Comparison of ENCODE assay signal across 14 mouse cellular contexts in genomic region chr12:105898580-105899293, GRCm38 (mm10).
A peak's percentile ranks its signal among the peaks of the same experiment; 100 is the strongest.
DNase-seq lines count a peak whose midpoint lies in the region; ATAC-seq lines count a peak whose summit lies in the region.
"Had no signal": no experiment of that assay in that cellular context is flagged by ENCODE, and none has a peak within 500 bp of the region (broad histone marks: within the 10 kb centered on the region; RNA-seq: fewer than 3 reads in every experiment).

No protein-coding gene starts in this region.

- DNase-seq in kidney, adult 18-20 months: peak; percentile 21
- DNase-seq in midbrain, embryonic 10.5 days (ENCODE audit: low spot score): no peak
- no peak for DNase-seq in lung, postnatal 36 days
- DNase-seq in right cerebral cortex, postnatal 25 days: no peak
- DNase-seq: cerebellum, adult 11-12 months; layer of hippocampus, adult 9-11 months; lung, postnatal 4 days had no signal

- H3K36me3 ChIP-seq in kidney, embryonic 16.5 days (ENCODE audit: insufficient read depth, low read length): no peaks in the 10 kb centered on the region; the same call in 1 of the 2 replicates
- H3K36me3 ChIP-seq in forebrain, embryonic 15.5 days: no peaks in the 10 kb centered on the region
- no peaks in the 10 kb centered on the region for H3K36me3 ChIP-seq in midbrain, embryonic 10.5 days
- no peaks in the 10 kb centered on the region for H3K36me3 ChIP-seq in neural tube, embryonic 15.5 days
- H3K36me3 ChIP-seq: limb, embryonic 10.5 days; liver, embryonic 15.5 days had no signal

- no peak overlapping the region for H3K4me3 ChIP-seq in kidney, embryonic 16.5 days (ENCODE audit: low read length)
- H3K4me3 ChIP-seq in forebrain, embryonic 15.5 days: no peak overlapping the region
- H3K4me3 ChIP-seq in midbrain, embryonic 10.5 days: no peak overlapping the region
- no peak overlapping the region for H3K4me3 ChIP-seq in neural tube, embryonic 15.5 days (replicated peaks)
- H3K4me3 ChIP-seq: limb, embryonic 10.5 days; liver, embryonic 15.5 days had no signal

- peaks cover 36% of the 10 kb centered on the region for H3K9me3 ChIP-seq in kidney, embryonic 16.5 days (ENCODE audit: low read length)
- H3K9me3 ChIP-seq in forebrain, embryonic 15.5 days: peaks cover 17% of the 10 kb centered on the region
- peaks cover 47% of the 10 kb centered on the region for H3K9me3 ChIP-seq in midbrain, embryonic 10.5 days (replicated peaks)
- peaks cover 14% of the 10 kb centered on the region; the same call in 1 of the 2 replicates for H3K9me3 ChIP-seq in neural tube, embryonic 15.5 days (replicated peaks)

- 92% methylated on average over 12 of the region's 12 CpGs for WGBS in kidney, embryonic 16.5 days
- whole genome bisulfite sequencing in forebrain, embryonic 15.5 days: 12% methylated on average over 12 of the region's 12 CpGs
- WGBS in midbrain, embryonic 10.5 days: 91% methylated on average over 12 of the region's 12 CpGs
- WGBS in neural tube, embryonic 15.5 days: 28% methylated on average over 12 of the region's 12 CpGs

- H3K27ac ChIP-seq in kidney, embryonic 16.5 days (ENCODE audit: low read length): no peak overlapping the region
- H3K27ac ChIP-seq in forebrain, embryonic 15.5 days (replicated peaks): peak overlapping the region; percentile 92
- peak overlapping the region; percentile 33; the same call in 1 of the 2 replicates for H3K27ac ChIP-seq in midbrain, embryonic 10.5 days (replicated peaks)
- H3K27ac ChIP-seq in neural tube, embryonic 15.5 days (replicated peaks): peak overlapping the region; percentile 58
- H3K27ac ChIP-seq: limb, embryonic 10.5 days; liver, embryonic 15.5 days had no signal

- no peak overlapping the region for H3K9ac ChIP-seq in kidney, embryonic 16.5 days (replicated peaks; ENCODE audit: low read length)
- no peak overlapping the region for H3K9ac ChIP-seq in forebrain, embryonic 15.5 days (replicated peaks)
- H3K9ac ChIP-seq in neural tube, embryonic 15.5 days (replicated peaks): no peak overlapping the region
- H3K9ac ChIP-seq: liver, embryonic 15.5 days had no signal

- no peaks in the 10 kb centered on the region for H3K4me1 ChIP-seq in kidney, embryonic 16.5 days (ENCODE audit: insufficient read depth, low read length)
- H3K4me1 ChIP-seq in forebrain, embryonic 15.5 days: peaks cover 32% of the 10 kb centered on the region
- peaks cover 7% of the 10 kb centered on the region; the same call in 1 of the 2 replicates for H3K4me1 ChIP-seq in midbrain, embryonic 10.5 days
- H3K4me1 ChIP-seq in neural tube, embryonic 15.5 days: peaks cover 23% of the 10 kb centered on the region
- H3K4me1 ChIP-seq: limb, embryonic 10.5 days; liver, embryonic 15.5 days had no signal

- H3K4me2 ChIP-seq in kidney, embryonic 16.5 days (replicated peaks; ENCODE audit: low read depth, low read length): no peak overlapping the region
- peak overlapping the region; percentile 15 for H3K4me2 ChIP-seq in forebrain, embryonic 15.5 days (replicated peaks)
- H3K4me2 ChIP-seq in neural tube, embryonic 15.5 days: peak overlapping the region; percentile 26
- H3K4me2 ChIP-seq: liver, embryonic 15.5 days had no signal

- H3K27me3 ChIP-seq in kidney, embryonic 16.5 days (ENCODE audit: insufficient read depth, low read length): no peaks in the 10 kb centered on the region
- H3K27me3 ChIP-seq in forebrain, embryonic 15.5 days: no peaks in the 10 kb centered on the region
- H3K27me3 ChIP-seq in midbrain, embryonic 10.5 days (ENCODE audit: low read depth, poor library complexity, severe bottlenecking): no peaks in the 10 kb centered on the region
- no peaks in the 10 kb centered on the region for H3K27me3 ChIP-seq in neural tube, embryonic 15.5 days (replicated peaks)
- H3K27me3 ChIP-seq: liver, embryonic 15.5 days had no signal

- no peak for ATAC-seq in kidney, embryonic 16.5 days (ENCODE audit: low FRiP score, low TSS enrichment)
- peak; percentile 88 for ATAC-seq in forebrain, embryonic 15.5 days (replicated peaks)
- peak; percentile 60; the same call in 1 of the 2 replicates for ATAC-seq in neural tube, embryonic 15.5 days (ENCODE audit: low FRiP score)
- no peak for ATAC-seq in cerebellum, adult (ENCODE audit: insufficient number of reproducible peaks, low FRiP score, low TSS enrichment)
- ATAC-seq: intestine, postnatal 0 days had no signal

Comparison
In these comparisons a context has a peak if more than half of its experiments do, and no peak if none do; other contexts are left out.
1. ATAC-seq: peak in forebrain, embryonic 15.5 days (single experiment) and neural tube, embryonic 15.5 days (single experiment); none in kidney, embryonic 16.5 days (single experiment) and cerebellum, adult (single experiment).